Mouse (Mus musculus) testis, adult 2 months (tissue): ENCODE results near the gene Kif1b. TPM values are rescaled to one million over a fixed set of nuclear protein-coding genes. Genes with fewer than 3 reads are reported as not detected.

Experiments
- H3K27ac ChIP-seq: fragments of 200-500 bp; 2 replicates; pipeline ENCODE4 v1.5.1; 2012; ENCODE audit warnings: low read depth, low read length; ENCODE audit not compliant: control insufficient read depth, insufficient read depth
- H3K27me3 ChIP-seq: fragments of 200-500 bp; 2 replicates; pipeline ENCODE4 v1.6.1; 2012; ENCODE audit warnings: mild to moderate bottlenecking, low read length, moderate library complexity; ENCODE audit not compliant: control insufficient read depth, insufficient read depth
- H3K36me3 ChIP-seq: fragments of 200-500 bp; 2 replicates; pipeline ENCODE4 v1.6.1; 2012; ENCODE audit warnings: mild to moderate bottlenecking, low read length; ENCODE audit not compliant: control insufficient read depth, insufficient read depth
- H3K4me1 ChIP-seq: fragments of 200-500 bp; 2 replicates; pipeline ENCODE4 v1.6.1; 2012; ENCODE audit warnings: low read length; ENCODE audit not compliant: control insufficient read depth, insufficient read depth
- H3K4me3 ChIP-seq: fragments of 200-500 bp; 2 replicates; pipeline ENCODE4 v1.5.1; 2012; ENCODE audit warnings: low read depth, mild to moderate bottlenecking, low read length, moderate library complexity, mixed read lengths; ENCODE audit not compliant: control insufficient read depth
- CTCF ChIP-seq: fragments of 200-500 bp; IDR thresholded peaks from 2 replicates; pipeline ENCODE4 v1.5.1; 2012; ENCODE audit warnings: low read depth, mild to moderate bottlenecking, inconsistent platforms, low read length, moderate library complexity; ENCODE audit not compliant: control insufficient read depth, insufficient read depth, insufficient replicate concordance
- POLR2A ChIP-seq: fragments of 200-500 bp; IDR thresholded peaks from 2 replicates; pipeline ENCODE4 v1.6.1; 2012; ENCODE audit warnings: low read depth, mild to moderate bottlenecking, inconsistent platforms, low read length, moderate library complexity; ENCODE audit not compliant: control insufficient read depth
- polyA plus RNA-seq: library from polyadenylated mRNA; depleted of rRNA; stranded (reverse); fragments of >200 nt; gene quantifications from 2 replicates; pipeline ENCODE4 v1.2.3, GENCODE M21; 2012

Kif1b gene
- polyA plus RNA-seq, 1 experiment: 25.9 TPM

- TF ChIP-seq CTCF (no peak), POLR2A (no peak)
- Histone ChIP-seq H3K4me3 (no peak overlapping the region), H3K27me3 (no peaks in the 10 kb centered on the region), H3K27ac (no peak overlapping the region), H3K4me1 (no peaks in the 10 kb centered on the region), H3K36me3 (no peaks in the 10 kb centered on the region; the same call in 1 of the 2 replicates)
These were observed 16.4 kb downstream of the Kif1b start for GRCm38 (mm10) chr4:149291061-149291460.

GRCm38 (mm10) chr4:149290157-149290750 lies 17.2 kb downstream of the Kif1b start:
- Histone ChIP-seq H3K27me3 (no peaks in the 10 kb centered on the region), H3K4me3 (no peak overlapping the region), H3K36me3 (no peaks in the 10 kb centered on the region; the same call in 1 of the 2 replicates), H3K4me1 (no peaks in the 10 kb centered on the region), H3K27ac (no peak overlapping the region)
- TF ChIP-seq POLR2A (no peak), CTCF (no peak)

GRCm38 (mm10) chr4:149286287-149287137 lies 21.0 kb downstream of the Kif1b start:
- Histone ChIP-seq H3K36me3 (no peaks in the 10 kb centered on the region; the same call in 1 of the 2 replicates), H3K27me3 (no peaks in the 10 kb centered on the region), H3K4me3 (no peak overlapping the region), H3K4me1 (no peaks in the 10 kb centered on the region), H3K27ac (no peak overlapping the region)
- TF ChIP-seq CTCF: no peak
- no peak for TF ChIP-seq POLR2A

- no peak for TF ChIP-seq POLR2A
- no peak for TF ChIP-seq CTCF
- Histone ChIP-seq H3K4me1 (no peaks in the 10 kb centered on the region), H3K27ac (no peak overlapping the region), H3K27me3 (no peaks in the 10 kb centered on the region), H3K36me3 (no peaks in the 10 kb centered on the region; the same call in 1 of the 2 replicates), H3K4me3 (no peak overlapping the region)
These were observed 21.8 kb downstream of the Kif1b start for GRCm38 (mm10) chr4:149285691-149286090.

- no peak for TF ChIP-seq CTCF
- no peak for TF ChIP-seq POLR2A
- H3K27me3 ChIP-seq: no peaks in the 10 kb centered on the region
- no peak overlapping the region for H3K27ac ChIP-seq
- H3K4me3 ChIP-seq: no peak overlapping the region
- no peaks in the 10 kb centered on the region for H3K36me3 ChIP-seq
- H3K4me1 ChIP-seq: no peaks in the 10 kb centered on the region
These were observed 24.5 kb downstream of the Kif1b start for GRCm38 (mm10) chr4:149283018-149283417.

GRCm38 (mm10) chr4:149282025-149282738 lies 25.3 kb downstream of the Kif1b start:
- H3K4me1 ChIP-seq: no peaks in the 10 kb centered on the region
- TF ChIP-seq CTCF (no peak), POLR2A (no peak)
- H3K4me3 ChIP-seq: no peak overlapping the region
- H3K27ac ChIP-seq: no peak overlapping the region
- no peaks in the 10 kb centered on the region for H3K27me3 ChIP-seq
- H3K36me3 ChIP-seq: no peaks in the 10 kb centered on the region

GRCm38 (mm10) chr4:149277571-149277970 lies 29.9 kb downstream of the Kif1b start:
- no peaks in the 10 kb centered on the region for H3K36me3 ChIP-seq
- no peak overlapping the region for H3K27ac ChIP-seq
- TF ChIP-seq CTCF (no peak), POLR2A (no peak)
- H3K4me1 ChIP-seq: no peaks in the 10 kb centered on the region
- no peaks in the 10 kb centered on the region for H3K27me3 ChIP-seq
- no peak overlapping the region for H3K4me3 ChIP-seq
